Mouse (Mus musculus): ENCODE measurements around the gene Slc27a1. TPM values are rescaled to one million over a fixed set of nuclear protein-coding genes. Genes with fewer than 3 reads are reported as not detected.

Slc27a1 gene
- 0.92 and 1.0 TPM in 2 replicates for total RNA-seq (2023)

GRCm38 (mm10) chr8:71568387-71568937 is at the start of gene Slc27a1:
Slc27a1 (plus strand) TSS chr8:71568882.

GRCm38 (mm10) chr8:71525226-71526050 is 43.2 kb upstream of the Slc27a1 start, which contains the start of gene Ccdc194:
Ccdc194 (minus strand) TSS chr8:71525711.

GRCm38 (mm10) chr8:71537028-71537867 is 31.4 kb upstream of the Slc27a1 start, which contains the start of gene Bst2:
Bst2 (minus strand) TSS chr8:71537456.

GRCm38 (mm10) chr8:71542632-71543343 is 25.9 kb upstream of the Slc27a1 start, which contains the start of gene Mvb12a:
Mvb12a (plus strand) TSS chr8:71542922.

GRCm38 (mm10) chr8:71558071-71558957 is 10.4 kb upstream of the Slc27a1 start, which contains the start of gene Tmem221:
Tmem221 (minus strand) TSS chr8:71558871.

GRCm38 (mm10) chr8:71566501-71566900 is 2.2 kb upstream of the Slc27a1 start, which contains the start of gene Nxnl1:
Nxnl1 (minus strand) TSS chr8:71566601.

GRCm38 (mm10) chr8:71591471-71592373 is 23.0 kb downstream of the Slc27a1 start, which contains the start of gene Pgls:
Pgls (plus strand) TSS chr8:71592176.

GRCm38 (mm10) chr8:71597451-71597850 is 28.8 kb downstream of the Slc27a1 start, which contains the start of gene Fam129c:
Fam129c (plus strand) TSS chr8:71597648.

GRCm38 (mm10) chr8:71610822-71611651 is 42.4 kb downstream of the Slc27a1 start, which contains the start of gene Colgalt1:
Colgalt1 (plus strand) TSS chr8:71610998.

Other genes starting within 250 kb of the Slc27a1 start
- 129 and 136 TPM in 2 replicates for gene Use1, start 202.0 kb upstream of the Slc27a1 start, total RNA-seq (2023)
- gene Ocel1, start 197.6 kb upstream of the Slc27a1 start, total RNA-seq (2023), result 19.2 and 21.5 TPM in 2 replicates
- 8.2 and 8.6 TPM in 2 replicates for gene Nr2f6, start 186.9 kb upstream of the Slc27a1 start, total RNA-seq (2023)
- 0.16 TPM in 1 of 2 replicates, not detected in the other for gene Ushbp1, start 173.1 kb upstream of the Slc27a1 start, total RNA-seq (2023)
- gene Babam1, start 172.0 kb upstream of the Slc27a1 start, total RNA-seq (2023), result 48.3 and 53.8 TPM in 2 replicates
- gene Ankle1, start 162.9 kb upstream of the Slc27a1 start, total RNA-seq (2023), result 11.3 and 13.8 TPM in 2 replicates
- 3.6 and 5.1 TPM in 2 replicates for gene Abhd8, start 105.2 kb upstream of the Slc27a1 start, total RNA-seq (2023)
- gene Mrpl34, start 103.9 kb upstream of the Slc27a1 start, total RNA-seq (2023), result 17.4 and 18.6 TPM in 2 replicates
- 70.0 and 77.1 TPM in 2 replicates for gene Dda1, start 99.7 kb upstream of the Slc27a1 start, total RNA-seq (2023)
- gene Ano8, start 82.9 kb upstream of the Slc27a1 start, total RNA-seq (2023), result 3.0 and 3.9 TPM in 2 replicates
- gene Gtpbp3, start 80.8 kb upstream of the Slc27a1 start, total RNA-seq (2023), result 7.4 and 8.6 TPM in 2 replicates
- gene Plvap, start 57.1 kb upstream of the Slc27a1 start, total RNA-seq (2023), result 0.47 TPM in 1 of 2 replicates, not detected in the other
- not detected in 2 replicates for gene Ccdc194, start 43.2 kb upstream of the Slc27a1 start, total RNA-seq (2023)
- gene Bst2, start 31.4 kb upstream of the Slc27a1 start, total RNA-seq (2023), result 10.9 and 16.2 TPM in 2 replicates
- 27.6 and 31.6 TPM in 2 replicates for gene Mvb12a, start 26.0 kb upstream of the Slc27a1 start, total RNA-seq (2023)
- 0.32 TPM in 1 of 2 replicates, not detected in the other for gene Tmem221, start 10.0 kb upstream of the Slc27a1 start, total RNA-seq (2023)
- gene Nxnl1, start 2.3 kb upstream of the Slc27a1 start, total RNA-seq (2023), result not detected in 2 replicates
- gene Pgls, start 23.3 kb downstream of the Slc27a1 start, total RNA-seq (2023), result 74.4 and 81.6 TPM in 2 replicates
- 5.7 and 14.9 TPM in 2 replicates for gene Fam129c, start 28.8 kb downstream of the Slc27a1 start, total RNA-seq (2023)
- 41.4 and 44.9 TPM in 2 replicates for gene Colgalt1, start 42.1 kb downstream of the Slc27a1 start, total RNA-seq (2023)
- gene Unc13a, start 102.9 kb downstream of the Slc27a1 start, total RNA-seq (2023), result 0.05 TPM in 1 of 2 replicates, not detected in the other
- 13.1 and 17.7 TPM in 2 replicates for gene Jak3, start 107.4 kb downstream of the Slc27a1 start, total RNA-seq (2023)
- 4.4 and 7.4 TPM in 2 replicates for gene Insl3, start 120.3 kb downstream of the Slc27a1 start, total RNA-seq (2023)
- 0.16 TPM in 1 of 2 replicates, not detected in the other for gene B3gnt3, start 132.9 kb downstream of the Slc27a1 start, total RNA-seq (2023)
- 35.1 and 36.3 TPM in 2 replicates for gene Fcho1, start 156.8 kb downstream of the Slc27a1 start, total RNA-seq (2023)